Mouse (Mus musculus) G1E (cell line): ENCODE results near the gene Tceal9. TPM values are rescaled to one million over a fixed set of nuclear protein-coding genes. Genes with fewer than 3 reads are reported as not detected.

Experiments
- ATAC-seq: 2 replicates; pipeline ENCODE4 v1.8.0; 2016; ENCODE audit warnings: mild to moderate bottlenecking; ENCODE audit not compliant: insufficient number of reproducible peaks, poor library complexity, low FRiP score, severe bottlenecking; ENCODE audit errors: extremely low read depth
- DNase-seq: peaks from one replicate; pipeline ENCODE4 v3.0.0; 2012; ENCODE audit warnings: low spot score
- H3K27me3 ChIP-seq: 2 replicates; pipeline ENCODE4 v1.6.1; 2012; ENCODE audit warnings: mild to moderate bottlenecking, low read length, inconsistent platforms; ENCODE audit not compliant: insufficient read depth
- H3K36me3 ChIP-seq: replicated peaks from 2 replicates; pipeline ENCODE3; 2012; ENCODE audit warnings: mild to moderate bottlenecking, inconsistent platforms
- H3K4me1 ChIP-seq: 2 replicates; pipeline ENCODE4 v1.6.1; 2012; ENCODE audit warnings: low read depth, low read length, inconsistent platforms, mixed read lengths; ENCODE audit not compliant: insufficient read depth
- H3K4me3 ChIP-seq: 2 replicates; pipeline ENCODE4 v1.5.1; 2012; ENCODE audit warnings: low read depth, mild to moderate bottlenecking, inconsistent platforms, low read length, moderate library complexity, mixed read lengths
- H3K9me3 ChIP-seq: replicated peaks from 2 replicates; pipeline ENCODE4 v1.6.1; 2012; ENCODE audit warnings: inconsistent platforms
- CTCF ChIP-seq: IDR thresholded peaks from 2 replicates; pipeline ENCODE4 v1.5.1; 2012; ENCODE audit warnings: low read depth, low read length, inconsistent platforms, mixed read lengths
- GATA1 ChIP-seq: IDR thresholded peaks from 2 replicates; pipeline ENCODE4 v1.6.1; 2012; ENCODE audit warnings: borderline replicate concordance, low read length, inconsistent platforms, mixed read lengths
- GATA2 ChIP-seq: IDR thresholded peaks from 2 replicates; pipeline ENCODE4 v1.6.1; 2012; ENCODE audit warnings: low read depth, low read length, inconsistent platforms, borderline replicate concordance
- POLR2AphosphoS5 ChIP-seq: IDR thresholded peaks from 2 replicates; pipeline ENCODE4 v1.6.1; 2012; ENCODE audit warnings: low read depth, low read length, inconsistent platforms; ENCODE audit not compliant: insufficient replicate concordance
- TAL1 ChIP-seq: conservative IDR thresholded peaks from 2 replicates; pipeline ENCODE4 v1.6.1; 2012; ENCODE audit warnings: low read depth, low read length, inconsistent platforms, mixed read lengths
- polyA plus RNA-seq: library from polyadenylated mRNA; stranded (reverse); fragments of >175 nt; gene quantifications from 2 replicates; pipeline ENCODE4 v1.2.3, GENCODE M21; 2012
- total RNA-seq, 2 experiments: library from RNA; stranded (forward) in 1 of 2; stranded (reverse) in 1 of 2; fragments of 200-1000 nt in 1 of 2; fragments of >200 nt in 1 of 2; fragmentation: Nextera tagmentation in 1 of 2; gene quantifications; 2 replicates each; pipeline ENCODE4 v1.2.3; 2014 to 2017

Gene Tceal9
- total and polyA plus RNA-seq, 3 experiments: 69.9 to 379 (median 89.7) TPM

- no peaks in the 10 kb centered on the region for H3K9me3 ChIP-seq
- H3K36me3 ChIP-seq: no peaks in the 10 kb centered on the region
- no peak overlapping the region for H3K4me3 ChIP-seq
- DNase-seq (no peak), ATAC-seq (no peak)
- no peaks in the 10 kb centered on the region for H3K4me1 ChIP-seq
- no peaks in the 10 kb centered on the region for H3K27me3 ChIP-seq
- TF ChIP-seq GATA2: no peak
- TF ChIP-seq TAL1: no peak
- no peak for TF ChIP-seq POLR2AphosphoS5
Measured at GRCm38 (mm10) chrX:136216303-136216702, 28.6 kb upstream of the Tceal9 start.

GRCm38 (mm10) chrX:136223714-136224113, 21.2 kb upstream of the Tceal9 start:
- no peaks in the 10 kb centered on the region for H3K27me3 ChIP-seq
- TF ChIP-seq CTCF: no peak
- TF ChIP-seq GATA2: no peak
- no peak for TF ChIP-seq POLR2AphosphoS5
- no peak for TF ChIP-seq TAL1
- no peak for TF ChIP-seq GATA1

GRCm38 (mm10) chrX:136227768-136228167, 17.1 kb upstream of the Tceal9 start:
- DNase-seq (no peak), ATAC-seq (no peak)
- Histone ChIP-seq H3K4me1 (peaks cover 7% of the 10 kb centered on the region), H3K27me3 (no peaks in the 10 kb centered on the region), H3K4me3 (no peak overlapping the region), H3K9me3 (no peaks in the 10 kb centered on the region), H3K36me3 (no peaks in the 10 kb centered on the region)
- TF ChIP-seq TAL1: no peak
- no peak for TF ChIP-seq POLR2AphosphoS5
- no peak for TF ChIP-seq GATA1
- TF ChIP-seq CTCF: no peak
- TF ChIP-seq GATA2: no peak

More at GRCm38 (mm10) chrX:136223714-136224113, 21.2 kb upstream of the Tceal9 start:
- no peak overlapping the region for H3K4me3 ChIP-seq
- H3K4me1 ChIP-seq: peaks cover 3% of the 10 kb centered on the region
- ATAC-seq: no peak
- H3K9me3 ChIP-seq: no peaks in the 10 kb centered on the region
- H3K36me3 ChIP-seq: no peaks in the 10 kb centered on the region
- DNase-seq: no peak

DNA sequence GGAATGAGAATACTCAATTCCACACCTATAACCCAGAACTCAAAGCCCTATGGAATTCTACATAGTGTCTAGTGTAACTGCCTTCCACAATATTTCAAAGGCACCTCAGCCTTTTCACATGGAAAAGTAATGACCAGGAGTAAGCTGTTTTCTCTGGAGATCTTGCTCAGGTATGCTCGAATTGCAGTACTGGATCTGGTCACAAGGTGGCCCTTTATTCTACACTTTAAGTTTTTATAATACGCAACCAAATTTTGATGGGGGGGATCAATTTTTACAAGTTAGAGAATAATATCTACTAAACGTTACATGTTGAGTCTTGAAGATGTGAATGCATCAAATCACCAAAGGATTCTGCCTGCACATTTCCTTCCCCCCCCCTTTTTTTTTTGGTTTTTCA, 6.8 kb upstream of the Tceal9 start:
- TF ChIP-seq POLR2AphosphoS5 (no peak), CTCF (no peak)
- no peaks in the 10 kb centered on the region for H3K27me3 ChIP-seq
- ATAC-seq (no peak), DNase-seq (no peak)
- H3K36me3 ChIP-seq: no peaks in the 10 kb centered on the region
- no peak overlapping the region for H3K4me3 ChIP-seq
- H3K4me1 ChIP-seq: peaks cover 7% of the 10 kb centered on the region
- no peaks in the 10 kb centered on the region for H3K9me3 ChIP-seq

DNA sequence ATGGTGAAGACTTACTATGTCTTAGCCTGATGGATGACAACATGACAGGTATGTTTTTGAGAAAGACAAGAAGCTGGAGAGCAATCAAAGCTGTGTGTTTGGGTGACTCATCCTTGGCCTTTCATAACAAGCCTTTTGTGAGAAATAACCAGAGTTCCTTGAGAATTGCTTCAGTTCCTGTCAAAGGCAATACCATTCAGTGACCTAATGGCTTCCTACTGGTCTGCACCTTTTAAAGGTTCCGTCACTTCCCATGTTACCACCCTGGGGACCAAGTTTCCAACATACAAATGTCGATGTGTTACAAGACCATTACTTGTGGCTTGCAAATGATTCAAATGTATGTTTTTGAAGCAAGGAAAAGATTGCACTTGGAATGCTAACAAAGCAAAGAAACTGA, 1.7 kb upstream of the Tceal9 start:
- Histone ChIP-seq H3K4me1 (0 out of 2 replicates have a peak, but pooled peaks cover 6% of the 10 kb centered on the region), H3K27me3 (no peaks in the 10 kb centered on the region), H3K9me3 (no peaks in the 10 kb centered on the region), H3K36me3 (peaks cover 14% of the 10 kb centered on the region), H3K4me3 (no peak overlapping the region)
- no peak for TF ChIP-seq CTCF
- no peak for TF ChIP-seq GATA1
- no peak for TF ChIP-seq TAL1
- no peak for TF ChIP-seq POLR2AphosphoS5
- no peak for TF ChIP-seq GATA2
- DNase-seq (no peak), ATAC-seq (no peak)

- DNase-seq: no peak
- ATAC-seq: no peak
- Histone ChIP-seq H3K4me3 (peak overlapping the region; percentile 70), H3K27me3 (no peaks in the 10 kb centered on the region), H3K9me3 (no peaks in the 10 kb centered on the region), H3K4me1 (0 out of 2 replicates have a peak, but pooled peaks cover 6% of the 10 kb centered on the region), H3K36me3 (peaks cover 16% of the 10 kb centered on the region)
- TF ChIP-seq CTCF (no peak), GATA2 (no peak), TAL1 (no peak), GATA1 (no peak)
Measured at GRCm38 (mm10) chrX:136245521-136246071, 717 bp downstream of the Tceal9 start.

- no peak for DNase-seq
- TF ChIP-seq GATA1: no peak
- no peak for TF ChIP-seq GATA2
- TF ChIP-seq CTCF: no peak
- no peak for TF ChIP-seq TAL1
- TF ChIP-seq POLR2AphosphoS5: no peak
- no peak overlapping the region for H3K4me3 ChIP-seq
- no peak for ATAC-seq
- H3K27me3 ChIP-seq: no peaks in the 10 kb centered on the region
- H3K36me3 ChIP-seq: peaks cover 16% of the 10 kb centered on the region
- H3K9me3 ChIP-seq: no peaks in the 10 kb centered on the region
- peaks cover 9% of the 10 kb centered on the region; the same call in 1 of the 2 replicates for H3K4me1 ChIP-seq
Measured at GRCm38 (mm10) chrX:136248811-136249210, 3.9 kb downstream of the Tceal9 start.
